Mouse (Mus musculus): ENCODE data around the gene C77080. TPM values are rescaled to one million over a fixed set of nuclear protein-coding genes. Genes with fewer than 3 reads are reported as not detected.

Gene C77080
- polyA plus RNA-seq, 1 experiment from 2014 or later = 5.2 TPM

- Histone ChIP-seq H3K9me3 (no peaks in the 10 kb centered on the region), H3K4me3 (no peak overlapping the region), H3K9ac (no peak overlapping the region), H3K27me3 (no peaks in the 10 kb centered on the region), H3K27ac (peak overlapping the region; percentile 25; the same call in 1 of the 2 replicates), H3K36me3 (no peaks in the 10 kb centered on the region), H3K4me1 (peaks cover 73% of the 10 kb centered on the region), H3K4me2 (0 out of 2 replicates have a peak overlapping the region, but pooled peaks have one; percentile 1)
- WGBS = 19% methylated on average over 7 of the region's 7 CpGs
- no peak for ATAC-seq (ENCODE audit: borderline replicate concordance, extremely low read depth, low FRiP score, low TSS enrichment)
These were observed 26.7 kb downstream of the C77080 start for GRCm38 (mm10) chr4:129234488-129234887.

- 69% methylated on average over 9 of the region's 9 CpGs for WGBS
- Histone ChIP-seq H3K9ac (no peak overlapping the region), H3K27ac (peak overlapping the region; percentile 69), H3K4me2 (no peak overlapping the region), H3K4me1 (peaks cover 65% of the 10 kb centered on the region), H3K36me3 (no peaks in the 10 kb centered on the region), H3K9me3 (no peaks in the 10 kb centered on the region), H3K27me3 (no peaks in the 10 kb centered on the region), H3K4me3 (no peak overlapping the region)
- ATAC-seq (ENCODE audit: borderline replicate concordance, extremely low read depth, low FRiP score, low TSS enrichment) = no peak
These were observed 28.4 kb downstream of the C77080 start for GRCm38 (mm10) chr4:129232561-129233360.

- ATAC-seq (ENCODE audit: borderline replicate concordance, extremely low read depth, low FRiP score, low TSS enrichment) = peak; percentile 39
- Histone ChIP-seq H3K4me2 (0 out of 2 replicates have a peak overlapping the region, but pooled peaks have one; percentile 6), H3K36me3 (no peaks in the 10 kb centered on the region), H3K9me3 (no peaks in the 10 kb centered on the region), H3K4me3 (no peak overlapping the region), H3K9ac (no peak overlapping the region), H3K4me1 (peaks cover 65% of the 10 kb centered on the region), H3K27ac (peak overlapping the region; percentile 69), H3K27me3 (peaks cover 9% of the 10 kb centered on the region; the same call in 1 of the 2 replicates)
- 52% methylated on average over 12 of the region's 12 CpGs for WGBS
These were observed 29.4 kb downstream of the C77080 start for GRCm38 (mm10) chr4:129231594-129232450.

- H3K4me2 ChIP-seq = no peak overlapping the region
- H3K9me3 ChIP-seq = no peaks in the 10 kb centered on the region
- peaks cover 9% of the 10 kb centered on the region; the same call in 1 of the 2 replicates for H3K27me3 ChIP-seq
- no peaks in the 10 kb centered on the region for H3K36me3 ChIP-seq
- no peak overlapping the region for H3K4me3 ChIP-seq
- 61% methylated on average over 8 of the region's 8 CpGs for WGBS
- no peak for ATAC-seq (ENCODE audit: borderline replicate concordance, extremely low read depth, low FRiP score, low TSS enrichment)
- H3K9ac ChIP-seq = no peak overlapping the region
- H3K27ac ChIP-seq = 0 out of 2 replicates have a peak overlapping the region, but pooled peaks have one; percentile 69
- peaks cover 68% of the 10 kb centered on the region for H3K4me1 ChIP-seq
These were observed 30.3 kb downstream of the C77080 start for GRCm38 (mm10) chr4:129230926-129231325.

- Histone ChIP-seq H3K4me2 (peak overlapping the region; percentile 47), H3K9me3 (no peaks in the 10 kb centered on the region), H3K9ac (no peak overlapping the region), H3K4me1 (peaks cover 56% of the 10 kb centered on the region), H3K36me3 (peaks cover 3% of the 10 kb centered on the region; the same call in 1 of the 2 replicates), H3K27me3 (peaks cover 19% of the 10 kb centered on the region; the same call in 1 of the 2 replicates), H3K27ac (no peak overlapping the region), H3K4me3 (no peak overlapping the region; the same call in 1 of the 2 replicates)
- no peak for ATAC-seq (ENCODE audit: borderline replicate concordance, extremely low read depth, low FRiP score, low TSS enrichment)
- 26% methylated on average over 8 of the region's 8 CpGs for WGBS
These were observed 33.2 kb downstream of the C77080 start for GRCm38 (mm10) chr4:129227985-129228381.

GRCm38 (mm10) chr4:129227170-129227984 lies 33.8 kb downstream of the C77080 start:
- Histone ChIP-seq H3K9me3 (no peaks in the 10 kb centered on the region), H3K27me3 (peaks cover 19% of the 10 kb centered on the region; the same call in 1 of the 2 replicates), H3K4me3 (peak overlapping the region; percentile 16), H3K9ac (no peak overlapping the region), H3K4me2 (peak overlapping the region; percentile 47), H3K36me3 (peaks cover 7% of the 10 kb centered on the region; the same call in 1 of the 2 replicates), H3K4me1 (peaks cover 50% of the 10 kb centered on the region), H3K27ac (peak overlapping the region; percentile 29; the same call in 1 of the 2 replicates)
- ATAC-seq (ENCODE audit: borderline replicate concordance, extremely low read depth, low FRiP score, low TSS enrichment) = no peak
- WGBS = 16% methylated on average over 22 of the region's 22 CpGs

GRCm38 (mm10) chr4:129226441-129226963 lies 34.7 kb downstream of the C77080 start:
- 24% methylated on average over 5 of the region's 5 CpGs for WGBS
- Histone ChIP-seq H3K4me2 (peak overlapping the region; percentile 47), H3K36me3 (peaks cover 10% of the 10 kb centered on the region; the same call in 1 of the 2 replicates), H3K27ac (peak overlapping the region; percentile 29; the same call in 1 of the 2 replicates), H3K9ac (no peak overlapping the region), H3K27me3 (peaks cover 19% of the 10 kb centered on the region; the same call in 1 of the 2 replicates), H3K9me3 (no peaks in the 10 kb centered on the region), H3K4me3 (no peak overlapping the region; the same call in 1 of the 2 replicates), H3K4me1 (peaks cover 41% of the 10 kb centered on the region)
- ATAC-seq (ENCODE audit: borderline replicate concordance, extremely low read depth, low FRiP score, low TSS enrichment) = no peak

GRCm38 (mm10) chr4:129225315-129225714 lies 35.9 kb downstream of the C77080 start:
- Histone ChIP-seq H3K36me3 (peaks cover 11% of the 10 kb centered on the region; the same call in 1 of the 2 replicates), H3K27me3 (peaks cover 19% of the 10 kb centered on the region; the same call in 1 of the 2 replicates), H3K4me2 (no peak overlapping the region), H3K9ac (no peak overlapping the region), H3K9me3 (no peaks in the 10 kb centered on the region), H3K4me1 (peaks cover 34% of the 10 kb centered on the region), H3K27ac (no peak overlapping the region), H3K4me3 (no peak overlapping the region)
- no peak for ATAC-seq (ENCODE audit: borderline replicate concordance, extremely low read depth, low FRiP score, low TSS enrichment)
- 93% methylated on average over 12 of the region's 12 CpGs for WGBS

GRCm38 (mm10) chr4:129223421-129224281 lies 37.6 kb downstream of the C77080 start:
- Histone ChIP-seq H3K27me3 (peaks cover 19% of the 10 kb centered on the region; the same call in 1 of the 2 replicates), H3K27ac (no peak overlapping the region), H3K9me3 (no peaks in the 10 kb centered on the region), H3K9ac (0 out of 2 replicates have a peak overlapping the region, but pooled peaks have one; percentile 14), H3K4me3 (peak overlapping the region; percentile 18), H3K4me1 (peaks cover 34% of the 10 kb centered on the region), H3K36me3 (peaks cover 27% of the 10 kb centered on the region), H3K4me2 (peak overlapping the region; percentile 50)
- 43% methylated on average over 55 of the region's 55 CpGs for WGBS
- ATAC-seq (ENCODE audit: borderline replicate concordance, extremely low read depth, low FRiP score, low TSS enrichment) = no peak
